Mouse (Mus musculus) kidney, embryonic 16.5 days (tissue): ENCODE results near the gene Cideb. TPM values are rescaled to one million over a fixed set of nuclear protein-coding genes. Genes with fewer than 3 reads are reported as not detected.

Experiments used
- ATAC-seq: fragments of 200-750 bp; cut with Nextera tagmentation; 2 replicates; pipeline ENCODE4 v1.8.0; 2017; ENCODE audit warnings: moderate TSS enrichment; ENCODE audit not compliant: low FRiP score, low TSS enrichment
- H3K27ac ChIP-seq: fragments of 300-500 bp; sonication (generic); 2 replicates; pipeline ENCODE4 v1.5.1; 2014; ENCODE audit warnings: low read length
- H3K27me3 ChIP-seq: fragments of 300-500 bp; sonication (generic); 2 replicates; pipeline ENCODE4 v1.6.1; 2014; ENCODE audit warnings: low read length, control low read depth, mixed read lengths; ENCODE audit not compliant: insufficient read depth
- H3K36me3 ChIP-seq: fragments of 300-500 bp; sonication (generic); 2 replicates; pipeline ENCODE4 v1.6.1; 2014; ENCODE audit warnings: low read length, control low read depth, mixed read lengths; ENCODE audit not compliant: insufficient read depth
- H3K4me1 ChIP-seq: fragments of 300-500 bp; sonication (generic); 2 replicates; pipeline ENCODE4 v1.6.1; 2014; ENCODE audit warnings: low read length, control low read depth, mixed read lengths; ENCODE audit not compliant: insufficient read depth
- H3K4me2 ChIP-seq: fragments of 300-500 bp; sonication (generic); replicated peaks from 2 replicates; pipeline ENCODE4 v1.6.1; 2014; ENCODE audit warnings: low read depth, low read length
- H3K4me3 ChIP-seq: fragments of 300-500 bp; sonication (generic); 2 replicates; pipeline ENCODE4 v1.5.1; 2014; ENCODE audit warnings: mild to moderate bottlenecking, low read length
- H3K9ac ChIP-seq: fragments of 300-500 bp; sonication (generic); replicated peaks from 2 replicates; pipeline ENCODE4 v1.6.1; 2014; ENCODE audit warnings: low read length
- H3K9me3 ChIP-seq: fragments of 300-500 bp; sonication (generic); 2 replicates; pipeline ENCODE4 v1.6.1; 2016; ENCODE audit warnings: low read length, control low read depth
- WGBS: fragments of 180-500 bp; shearing (Covaris S2); extraction: QIAGEN DNeasy Blood & Tissue Kit; methylation state at CpG from one replicate; pipeline ENCODE4 v1.1.7; 2014; 5-methylcytosine and 5-hydroxymethylcytosine counted together
- polyA plus RNA-seq: library from polyadenylated mRNA; unstranded; fragments of >200 nt; fragmentation: Nextera tagmentation; extraction: Ambion mirVana; gene quantifications from 2 replicates; pipeline ENCODE4 v1.2.1, GENCODE M21; 2015

Gene Cideb
- polyA plus RNA-seq, 1 experiment from 2014 or later, result 21.1 TPM

DNA sequence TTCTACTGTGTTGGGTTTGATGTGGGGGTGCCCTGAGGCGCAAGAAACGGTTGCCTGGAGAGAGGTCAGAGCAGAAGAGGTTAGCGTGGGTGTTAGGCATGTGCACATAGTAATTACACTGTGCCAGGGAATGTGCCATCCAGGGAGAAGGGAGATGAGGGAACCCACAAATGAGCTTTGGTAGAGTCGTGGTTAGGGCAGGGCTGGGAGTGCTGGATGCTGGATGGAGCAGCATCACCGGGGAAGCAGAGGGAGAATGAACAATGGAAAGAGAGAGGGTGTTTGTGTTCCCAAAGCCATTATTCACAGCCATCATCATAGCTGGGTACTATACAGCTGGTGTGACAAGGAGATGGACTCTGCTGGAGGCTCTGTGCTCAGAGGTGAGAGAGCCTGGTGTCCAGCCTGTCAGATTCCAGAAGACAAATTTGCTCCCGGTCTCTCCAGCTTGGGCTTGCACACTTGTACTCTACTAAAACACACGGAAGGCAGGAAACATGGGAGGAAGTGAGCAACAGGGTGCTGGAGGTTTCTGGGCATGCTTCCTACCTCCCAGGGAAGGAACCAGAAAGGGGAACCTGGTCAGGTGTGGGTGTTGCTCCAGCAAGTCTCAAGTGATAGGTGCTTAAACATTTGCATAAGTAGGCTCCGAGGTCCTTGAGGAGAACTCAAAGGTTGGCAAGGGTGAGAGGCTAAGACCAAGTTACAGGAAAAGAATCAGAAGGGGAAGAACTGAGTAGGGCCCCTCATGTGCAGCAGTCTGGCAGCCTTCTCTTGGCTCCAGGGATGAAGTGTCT is 30.2 kb downstream of the Cideb start:
- Histone ChIP-seq H3K4me1 (no peaks in the 10 kb centered on the region), H3K4me2 (no peak overlapping the region), H3K36me3 (no peaks in the 10 kb centered on the region), H3K27me3 (no peaks in the 10 kb centered on the region), H3K9ac (no peak overlapping the region), H3K9me3 (no peaks in the 10 kb centered on the region), H3K4me3 (no peak overlapping the region), H3K27ac (no peak overlapping the region)
- no peak for ATAC-seq
- WGBS, result 67% methylated on average over 8 of the region's 8 CpGs

DNA sequence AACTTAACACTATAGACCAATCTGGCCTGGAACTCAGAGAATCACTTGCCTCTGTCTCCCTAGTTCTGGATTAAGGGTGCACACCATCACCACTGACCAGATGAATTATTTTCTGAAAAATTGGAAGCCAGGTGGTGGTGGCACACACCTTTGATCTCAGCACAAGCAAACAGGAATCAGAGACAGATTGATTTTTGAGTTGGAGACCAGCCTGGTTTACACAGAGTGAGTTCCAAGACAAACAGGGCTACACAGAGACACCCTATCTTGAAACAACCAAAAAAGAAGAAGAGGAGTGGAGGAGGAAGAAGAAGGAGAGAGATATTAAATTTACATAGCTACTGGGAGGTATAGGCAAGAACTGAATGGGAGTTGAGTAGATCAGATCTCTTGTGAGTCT is 32.0 kb downstream of the Cideb start:
- H3K4me1 ChIP-seq, result peaks cover 5% of the 10 kb centered on the region
- no peak overlapping the region for H3K4me2 ChIP-seq
- H3K9ac ChIP-seq, result no peak overlapping the region
- no peak overlapping the region for H3K4me3 ChIP-seq
- no peaks in the 10 kb centered on the region for H3K9me3 ChIP-seq
- no peaks in the 10 kb centered on the region for H3K27me3 ChIP-seq
- no peaks in the 10 kb centered on the region for H3K36me3 ChIP-seq
- no peak overlapping the region for H3K27ac ChIP-seq
- no peak for ATAC-seq

GRCm38 (mm10) chr14:55724411-55724871 is 33.8 kb downstream of the Cideb start:
- H3K9me3 ChIP-seq, result no peaks in the 10 kb centered on the region
- H3K4me3 ChIP-seq, result no peak overlapping the region
- no peak for ATAC-seq
- H3K4me2 ChIP-seq, result no peak overlapping the region
- no peak overlapping the region for H3K27ac ChIP-seq
- peaks cover 10% of the 10 kb centered on the region for H3K4me1 ChIP-seq
- H3K36me3 ChIP-seq, result 0 out of 2 replicates have a peak, but pooled peaks cover 7% of the 10 kb centered on the region
- 54% methylated on average over 8 of the region's 8 CpGs for WGBS
- 0 out of 2 replicates have a peak overlapping the region, but pooled peaks have one; percentile 16 for H3K9ac ChIP-seq
- no peaks in the 10 kb centered on the region for H3K27me3 ChIP-seq

GRCm38 (mm10) chr14:55723433-55723832 is 34.8 kb downstream of the Cideb start:
- Histone ChIP-seq H3K36me3 (peaks cover 13% of the 10 kb centered on the region; the same call in 1 of the 2 replicates), H3K27me3 (no peaks in the 10 kb centered on the region), H3K9ac (no peak overlapping the region), H3K27ac (no peak overlapping the region), H3K4me1 (peaks cover 10% of the 10 kb centered on the region), H3K4me3 (no peak overlapping the region), H3K4me2 (no peak overlapping the region), H3K9me3 (no peaks in the 10 kb centered on the region)
- ATAC-seq, result no peak
- 92% methylated on average over 7 of the region's 7 CpGs for WGBS

- WGBS, result 48% methylated on average over 8 of the region's 8 CpGs
- H3K4me3 ChIP-seq, result peak overlapping the region; percentile 82
- H3K9me3 ChIP-seq, result no peaks in the 10 kb centered on the region
- ATAC-seq, result no peak
- no peak overlapping the region for H3K27ac ChIP-seq
- peak overlapping the region; percentile 84; the same call in 1 of the 2 replicates for H3K9ac ChIP-seq
- no peaks in the 10 kb centered on the region for H3K27me3 ChIP-seq
- peak overlapping the region; percentile 58 for H3K4me2 ChIP-seq
- peaks cover 17% of the 10 kb centered on the region; the same call in 1 of the 2 replicates for H3K36me3 ChIP-seq
- peaks cover 10% of the 10 kb centered on the region for H3K4me1 ChIP-seq
Observed at GRCm38 (mm10) chr14:55722438-55722945, 35.8 kb downstream of the Cideb start.

DNA sequence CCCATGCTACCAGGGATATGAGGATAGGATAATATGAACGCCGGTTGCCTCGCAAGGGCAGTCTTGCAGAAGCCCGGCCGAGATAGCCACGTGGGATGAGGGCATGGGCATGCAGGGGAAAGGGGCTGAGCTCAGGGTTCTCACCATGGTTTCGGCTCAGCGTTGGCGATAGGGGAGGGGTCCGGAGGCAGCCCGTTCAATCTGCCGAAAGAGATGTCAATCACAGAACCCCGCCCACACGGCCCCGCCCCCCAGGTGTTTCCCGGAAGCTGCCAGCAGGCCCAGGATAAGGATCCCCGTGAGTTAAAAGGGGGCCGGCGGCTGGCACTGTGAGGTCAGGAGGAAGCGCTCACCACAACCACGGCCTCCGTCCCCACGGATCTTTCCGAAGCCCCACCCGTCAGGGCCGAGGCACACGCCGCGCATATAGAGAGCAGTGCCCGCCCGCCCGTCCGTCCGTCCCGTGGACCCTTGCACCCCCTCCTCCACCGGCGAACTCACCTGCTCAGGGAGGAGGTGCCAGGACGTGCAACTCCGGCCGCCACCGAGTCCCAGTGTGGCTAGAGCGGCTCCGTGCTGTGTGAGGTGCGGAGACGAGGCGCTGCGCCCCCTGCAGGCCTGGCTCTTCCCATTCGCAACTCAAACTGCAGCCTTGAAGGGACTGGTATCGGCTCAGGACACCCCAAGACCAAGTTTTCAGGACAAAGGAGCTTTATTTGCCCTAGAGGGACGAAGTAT is 36.4 kb downstream of the Cideb start, which contains the start of gene Rabggta:
Gene Rabggta, minus strand, starts transcription at position 564 of the 738 bp plus-strand sequence.
- H3K27me3 ChIP-seq, result no peaks in the 10 kb centered on the region
- peaks cover 17% of the 10 kb centered on the region; the same call in 1 of the 2 replicates for H3K36me3 ChIP-seq
- H3K9ac ChIP-seq, result peak within 1 kb of the TSS; percentile 84
- peak within 1 kb of the TSS; percentile 92 for H3K27ac ChIP-seq
- peak within 1 kb of the TSS; percentile 82 for H3K4me3 ChIP-seq
- H3K4me1 ChIP-seq, result peaks cover 10% of the 10 kb centered on the region
- WGBS, result under 1% methylated on average over 50 of the region's 50 CpGs
- no peaks in the 10 kb centered on the region for H3K9me3 ChIP-seq
- peak within 1 kb of the TSS; percentile 58 for H3K4me2 ChIP-seq
- ATAC-seq, result peak; percentile 97

GRCm38 (mm10) chr14:55721076-55721475 is 37.2 kb downstream of the Cideb start:
- H3K27ac ChIP-seq, result peak overlapping the region; percentile 92
- peak overlapping the region; percentile 82 for H3K4me3 ChIP-seq
- ATAC-seq, result peak; percentile 24; the same call in 1 of the 2 replicates

DNA sequence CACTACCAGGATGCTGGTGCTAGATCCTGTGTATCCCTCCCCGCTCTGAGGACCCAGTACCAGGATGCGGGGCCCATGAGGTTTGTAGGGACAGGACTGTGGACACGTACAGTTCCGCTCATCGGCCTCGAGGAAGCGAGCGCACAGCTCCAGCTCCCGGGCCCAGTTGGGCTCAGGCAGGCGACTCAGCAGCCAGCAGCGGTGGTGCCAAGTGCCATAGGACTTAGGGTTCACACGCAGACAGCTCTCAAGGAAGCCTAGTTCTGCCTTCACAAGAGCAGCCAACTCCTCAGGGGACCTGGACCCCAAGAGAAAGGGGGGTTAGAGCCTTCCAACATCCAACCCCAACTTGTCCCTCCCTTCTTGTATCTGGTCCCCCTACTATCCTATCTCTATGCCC is 37.6 kb downstream of the Cideb start:
- no peaks in the 10 kb centered on the region for H3K27me3 ChIP-seq
- peak overlapping the region; percentile 84; the same call in 1 of the 2 replicates for H3K9ac ChIP-seq
- peaks cover 10% of the 10 kb centered on the region for H3K4me1 ChIP-seq
- H3K9me3 ChIP-seq, result no peaks in the 10 kb centered on the region
- peak overlapping the region; percentile 39; the same call in 1 of the 2 replicates for H3K27ac ChIP-seq
- H3K36me3 ChIP-seq, result peaks cover 17% of the 10 kb centered on the region; the same call in 1 of the 2 replicates
- peak overlapping the region; percentile 58; the same call in 1 of the 2 replicates for H3K4me2 ChIP-seq
- H3K4me3 ChIP-seq, result no peak overlapping the region
- ATAC-seq, result no peak
- 92% methylated on average over 12 of the region's 12 CpGs for WGBS

More at GRCm38 (mm10) chr14:55721076-55721475, 37.2 kb downstream of the Cideb start:
- H3K36me3 ChIP-seq, result peaks cover 17% of the 10 kb centered on the region; the same call in 1 of the 2 replicates
- peak overlapping the region; percentile 84; the same call in 1 of the 2 replicates for H3K9ac ChIP-seq
- no peaks in the 10 kb centered on the region for H3K9me3 ChIP-seq
- H3K27me3 ChIP-seq, result no peaks in the 10 kb centered on the region
- H3K4me2 ChIP-seq, result peak overlapping the region; percentile 58
- peaks cover 10% of the 10 kb centered on the region for H3K4me1 ChIP-seq
- WGBS, result 76% methylated on average over 6 of the region's 6 CpGs

- H3K27ac ChIP-seq, result no peak overlapping the region
- H3K9me3 ChIP-seq, result no peaks in the 10 kb centered on the region
- H3K9ac ChIP-seq, result no peak overlapping the region
- H3K27me3 ChIP-seq, result no peaks in the 10 kb centered on the region
- ATAC-seq, result no peak
- H3K4me3 ChIP-seq, result no peak overlapping the region
- H3K4me2 ChIP-seq, result no peak overlapping the region
- 92% methylated on average over 6 of the region's 6 CpGs for WGBS
- peaks cover 17% of the 10 kb centered on the region; the same call in 1 of the 2 replicates for H3K36me3 ChIP-seq
- peaks cover 10% of the 10 kb centered on the region for H3K4me1 ChIP-seq
Observed at GRCm38 (mm10) chr14:55719737-55720136, 38.5 kb downstream of the Cideb start.
